Mouse (Mus musculus) embryo, embryonic 10 days (tissue): ENCODE measurements around the gene Acaca.
"Not testable (repeated sequence)": the region's sequence is repeated elsewhere in the genome, so short reads cannot be mapped to it uniquely, and the experiment has no call there.

Experiments
- DNase-seq: peaks from one replicate; pipeline ENCODE4 v3.0.0-alpha.2; 2015; ENCODE audit warnings: low spot score

The Acaca gene

DNA sequence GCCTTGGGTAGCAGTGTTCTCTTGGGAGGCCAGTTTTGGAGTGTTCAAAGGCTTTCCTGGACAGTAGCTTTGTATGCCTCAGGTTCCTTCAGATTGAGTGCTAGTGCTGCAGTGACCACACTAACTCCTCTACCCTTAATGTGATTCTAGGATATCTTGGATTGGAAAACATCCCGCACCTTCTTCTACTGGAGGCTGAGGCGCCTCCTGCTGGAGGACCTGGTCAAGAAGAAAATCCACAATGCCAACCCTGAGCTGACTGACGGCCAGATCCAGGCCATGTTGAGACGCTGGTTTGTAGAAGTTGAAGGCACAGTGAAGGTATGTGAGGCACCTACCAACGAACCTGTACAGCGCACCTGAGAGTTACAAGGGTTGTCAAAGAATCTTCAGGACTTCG is 262.6 kb downstream of the Acaca start:
- not testable (repeated sequence) for DNase-seq

DNA sequence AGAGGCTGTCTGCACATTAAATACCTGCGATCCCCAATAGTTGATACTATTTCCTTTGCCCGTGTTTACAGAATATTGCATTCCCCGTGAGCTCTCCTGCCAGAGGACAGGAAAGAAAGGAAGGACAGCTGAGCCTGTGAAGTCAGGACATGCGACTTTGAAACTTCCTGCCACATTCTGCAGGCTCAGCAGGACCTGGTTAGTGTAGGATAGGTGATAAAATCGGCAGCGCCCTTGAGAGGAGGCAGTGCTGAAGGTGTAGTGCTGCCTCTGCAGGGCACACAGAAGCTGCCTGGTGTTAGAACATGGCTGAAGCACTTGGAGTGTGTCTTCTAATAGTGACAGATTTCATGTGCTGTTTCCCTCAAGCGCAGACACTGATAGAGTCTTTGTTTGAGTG is 264.1 kb downstream of the Acaca start:
- DNase-seq: no peak

DNA sequence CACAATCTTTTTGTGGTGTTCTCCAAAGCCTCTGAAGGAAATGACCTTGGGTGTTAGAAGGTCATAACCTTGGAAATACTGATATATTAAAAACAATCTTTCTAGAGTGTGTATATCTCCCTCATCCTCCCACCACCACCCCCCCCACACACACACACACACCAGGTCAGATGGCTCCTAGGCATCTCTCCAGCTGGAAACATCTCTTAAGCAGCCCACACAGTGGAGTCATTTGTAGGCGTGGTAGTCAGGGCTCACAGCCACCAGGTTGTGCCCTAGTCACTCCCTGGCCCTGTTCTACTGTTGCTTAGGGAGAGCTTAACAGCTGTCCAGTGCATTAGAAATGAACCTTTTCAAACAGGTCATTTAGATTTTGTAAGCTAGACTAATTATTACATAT is 265.5 kb downstream of the Acaca start:
- DNase-seq: no peak

DNA sequence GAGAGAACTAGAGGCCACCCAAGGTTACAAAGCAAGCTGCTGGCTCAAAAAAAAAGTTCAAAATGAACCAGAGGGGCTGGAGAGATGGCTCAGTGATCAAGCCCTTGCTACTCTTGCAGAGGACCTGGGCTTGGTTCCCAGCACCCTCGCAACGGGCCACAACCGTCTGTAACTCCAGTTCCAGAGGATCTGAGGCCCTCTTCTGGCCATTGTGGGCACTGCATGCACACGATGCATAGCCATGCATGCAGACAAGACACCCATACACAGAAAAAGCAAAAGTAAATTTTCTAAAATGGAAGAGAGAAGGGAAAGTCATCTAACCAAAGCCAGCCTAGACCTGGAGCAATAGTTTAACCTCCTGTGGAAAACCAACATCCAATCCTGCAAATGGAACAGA is 277.3 kb downstream of the Acaca start:
- no peak for DNase-seq

DNA sequence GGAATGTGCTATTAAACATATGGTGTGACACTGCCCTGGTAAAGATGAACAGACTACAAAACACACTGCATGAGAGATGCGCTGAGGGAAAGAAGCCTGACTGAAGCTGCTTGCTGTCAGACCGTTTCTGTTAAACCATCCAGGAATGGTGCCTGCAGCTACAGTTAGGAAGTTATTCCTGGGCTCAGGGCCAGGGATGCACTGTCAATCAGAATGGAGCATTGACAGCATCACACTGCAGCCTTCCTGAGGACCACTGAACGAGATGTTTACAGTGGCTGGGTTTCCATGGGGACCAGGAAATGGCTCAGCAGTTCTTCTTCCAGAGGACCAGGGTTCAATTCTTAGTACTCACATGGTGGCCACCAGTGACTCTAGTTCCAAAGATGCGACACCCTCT is 280.9 kb downstream of the Acaca start:
- no peak for DNase-seq

DNA sequence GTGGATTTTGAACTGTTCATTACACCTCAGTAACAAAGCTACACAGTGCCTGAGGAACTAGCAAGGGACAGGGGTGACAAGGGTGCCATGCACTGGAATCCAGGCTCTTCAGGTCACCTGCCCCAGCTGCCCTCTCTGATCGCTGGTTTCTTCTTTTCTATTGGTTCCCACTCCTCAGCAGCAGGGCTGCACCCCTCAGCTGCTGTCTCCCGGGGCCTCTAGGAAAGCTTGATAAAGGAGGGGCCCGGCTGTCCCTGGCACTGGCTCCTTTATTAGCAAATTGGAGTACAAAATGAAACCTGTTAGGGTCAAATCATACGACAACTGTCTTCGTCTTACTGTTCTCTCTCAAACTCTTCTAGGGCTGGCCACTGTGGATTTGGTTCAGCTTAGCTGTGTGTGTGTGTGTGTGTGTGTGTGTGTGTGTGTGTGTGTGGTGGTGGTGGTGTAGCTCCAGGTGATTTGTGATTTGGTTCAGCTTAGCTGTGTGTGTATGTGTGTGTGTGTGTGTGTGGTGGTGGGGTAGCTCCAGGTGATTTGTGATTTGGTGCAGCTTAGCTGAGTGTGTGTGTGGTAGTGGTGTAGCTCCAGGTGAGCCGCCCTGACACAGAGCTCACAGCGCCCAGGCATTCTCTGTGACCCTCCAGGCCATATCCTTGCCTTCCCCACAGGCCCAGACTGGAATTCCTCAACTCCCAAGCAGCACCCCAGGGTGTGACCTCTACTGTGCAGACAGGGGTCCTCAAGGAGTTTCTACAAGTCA is 281.6 kb downstream of the Acaca start:
- DNase-seq: no peak

DNA sequence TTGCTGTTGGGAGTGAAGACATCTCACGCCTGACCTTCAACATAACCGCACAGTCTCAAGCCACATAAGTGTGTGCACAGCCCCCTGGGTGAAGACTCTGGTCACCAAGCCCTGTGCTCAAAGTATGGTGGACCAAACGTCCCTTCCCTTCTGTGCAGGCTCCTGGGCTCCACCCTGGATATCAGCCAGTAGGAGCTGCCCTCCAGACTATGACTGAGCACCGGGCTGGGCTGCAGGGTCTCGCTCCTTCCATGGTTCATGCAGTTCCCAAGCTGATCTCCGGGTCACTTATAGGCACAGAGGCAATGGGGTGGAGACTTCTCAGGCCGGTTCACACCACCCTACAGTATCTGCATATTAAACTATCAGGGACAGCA is 282.2 kb downstream of the Acaca start:
- DNase-seq: no peak

DNA sequence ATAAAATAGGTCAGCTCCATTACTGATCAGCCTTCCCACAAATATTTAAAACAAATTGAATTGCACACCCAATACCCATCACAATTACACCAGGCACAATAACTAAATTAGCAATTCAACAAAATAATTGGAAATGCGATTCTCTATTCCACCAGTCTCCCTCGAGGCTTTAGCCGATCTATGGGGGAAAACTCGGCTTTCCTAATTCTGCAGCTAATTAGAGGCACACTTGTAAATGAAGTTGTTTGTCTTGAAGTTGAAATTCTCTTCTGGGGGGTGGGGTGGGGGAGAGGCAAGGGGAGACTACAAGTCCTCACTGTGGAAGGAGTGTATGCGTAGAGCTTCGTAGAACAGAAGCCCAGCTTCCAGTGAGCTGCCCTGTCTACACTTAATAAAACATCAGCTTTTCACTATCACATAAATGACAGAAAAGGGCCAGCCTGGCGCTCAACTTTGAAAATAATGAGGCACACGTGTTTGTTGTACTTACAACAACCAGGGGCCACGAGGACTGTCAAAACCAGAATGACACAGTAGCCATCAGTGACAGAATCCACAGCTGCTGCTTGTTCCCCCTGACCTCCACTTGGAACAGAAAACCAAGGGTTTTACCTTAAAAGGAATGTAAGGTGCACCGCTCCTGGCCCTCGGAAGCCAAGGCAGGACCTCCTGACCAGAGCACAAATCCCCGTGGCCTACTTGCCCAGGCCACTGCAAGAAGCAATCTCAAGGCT is 282.9 kb downstream of the Acaca start:
- DNase-seq: peak; percentile 33

DNA sequence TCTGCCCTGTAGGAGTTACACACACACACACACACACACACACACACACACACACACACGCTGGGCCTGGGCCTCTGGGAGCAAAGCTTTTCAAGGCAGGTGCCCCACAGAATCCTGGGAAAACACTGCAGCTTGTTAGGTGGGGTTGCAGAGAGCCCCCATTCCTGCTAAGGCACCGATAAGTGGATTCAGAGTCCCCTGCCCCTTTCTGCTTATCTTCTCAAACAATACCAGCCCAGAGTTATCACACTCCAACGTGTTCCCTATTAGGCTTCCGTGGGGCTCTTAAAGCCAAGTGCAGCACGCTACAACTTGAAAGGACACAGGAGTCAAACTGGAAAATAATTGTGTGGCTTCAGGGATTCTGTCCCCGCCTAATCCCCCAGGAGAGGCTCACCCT is 283.6 kb downstream of the Acaca start:
- DNase-seq: no peak

DNA sequence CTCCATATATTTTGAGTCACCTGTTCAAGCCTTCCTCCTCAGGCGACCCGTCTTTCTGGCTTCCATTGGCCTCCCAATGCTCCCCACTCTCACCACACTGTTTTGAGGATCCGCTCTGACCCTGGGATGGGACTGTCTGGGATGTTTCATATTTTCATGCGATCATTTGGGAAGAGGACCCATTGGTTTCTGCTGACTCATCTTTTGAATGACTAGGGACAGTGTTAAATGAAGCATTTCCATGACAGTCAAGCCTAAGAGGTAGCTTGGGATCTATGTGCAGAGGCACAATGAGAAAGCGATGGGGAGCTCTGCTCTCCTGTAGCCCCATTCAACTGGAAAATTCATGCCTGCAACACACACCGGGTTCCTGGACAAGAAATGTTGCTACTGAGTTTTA is 291.3 kb downstream of the Acaca start:
- no peak for DNase-seq

DNA sequence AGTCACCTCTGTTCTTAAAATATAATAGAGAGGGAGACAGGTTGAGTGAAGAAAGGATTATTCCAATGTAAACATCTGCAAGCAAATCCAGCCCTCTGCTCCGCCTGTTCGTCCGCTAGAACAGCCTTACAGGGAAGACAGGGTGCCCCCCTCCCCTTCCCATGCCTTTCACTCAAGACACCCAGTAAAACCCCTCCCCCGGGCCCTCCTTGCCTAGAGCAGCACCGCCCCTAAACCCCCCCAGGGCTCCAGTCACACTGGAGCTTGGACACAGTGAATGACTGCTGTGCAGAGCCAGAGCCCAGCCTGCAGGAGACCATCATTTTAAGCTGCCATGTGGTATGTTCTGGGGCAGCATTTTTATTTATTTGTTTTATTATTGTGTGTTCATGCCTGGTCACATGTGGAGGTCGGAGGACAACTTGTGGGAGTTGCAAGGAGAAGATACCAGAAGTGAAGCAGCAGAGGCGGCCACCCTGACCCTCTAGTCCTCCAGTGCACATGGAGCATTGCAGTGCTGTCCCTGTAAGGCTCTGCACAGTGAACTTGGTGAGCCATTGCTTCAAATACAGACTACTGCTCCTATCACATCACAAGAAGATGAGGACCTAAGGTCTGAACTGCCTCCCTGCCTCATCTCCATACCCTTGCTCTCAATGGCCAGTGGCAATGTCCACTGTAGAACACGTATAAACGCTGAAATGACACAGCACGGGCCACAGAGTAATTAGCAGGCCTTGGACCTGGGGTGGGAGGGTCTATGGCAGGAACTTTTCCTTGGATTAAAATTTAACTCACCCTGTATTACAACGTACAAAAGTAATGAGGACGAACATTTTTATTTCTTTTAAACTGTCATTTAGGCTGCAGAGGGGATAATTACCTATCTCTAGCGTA is 296.5 kb downstream of the Acaca start:
- no peak for DNase-seq

DNA sequence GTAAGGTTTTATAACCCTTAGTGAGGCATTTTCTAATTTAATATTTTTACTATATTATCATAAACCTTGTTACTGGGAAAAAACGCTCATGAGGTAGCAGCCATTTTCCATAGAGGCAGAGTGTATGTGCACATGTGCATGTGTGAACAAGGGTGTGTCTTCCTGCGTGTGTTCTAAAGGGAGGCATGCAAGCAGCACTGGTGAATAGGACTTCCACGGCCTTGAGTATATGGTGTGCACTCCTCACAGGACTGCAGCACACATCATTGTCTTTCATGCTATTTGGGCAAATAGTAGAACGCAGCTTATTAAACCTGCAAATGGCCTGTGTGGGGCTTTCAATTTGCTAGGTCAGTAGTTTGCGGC is 297.1 kb downstream of the Acaca start:
- DNase-seq: no peak

DNA sequence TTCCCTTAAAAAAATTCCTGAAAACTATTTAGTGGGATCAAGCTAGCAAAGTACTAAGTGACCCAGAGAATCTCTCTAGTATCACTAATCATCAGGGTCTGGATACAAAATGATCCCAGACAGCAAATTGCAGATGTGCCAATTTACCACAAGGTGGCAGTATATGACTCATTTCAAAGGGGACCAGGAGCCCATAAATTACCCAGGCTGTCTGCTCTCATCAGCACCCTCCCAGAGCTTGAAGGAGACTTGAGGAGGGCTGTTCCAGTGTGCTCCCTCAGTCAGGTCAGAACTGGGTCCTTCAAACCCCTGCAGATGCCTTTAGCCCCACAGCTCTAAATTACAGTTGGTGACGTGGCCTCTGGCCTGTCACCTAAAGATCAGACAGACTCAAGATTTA is 300.1 kb downstream of the Acaca start:
- peak; percentile 81 for DNase-seq

DNA sequence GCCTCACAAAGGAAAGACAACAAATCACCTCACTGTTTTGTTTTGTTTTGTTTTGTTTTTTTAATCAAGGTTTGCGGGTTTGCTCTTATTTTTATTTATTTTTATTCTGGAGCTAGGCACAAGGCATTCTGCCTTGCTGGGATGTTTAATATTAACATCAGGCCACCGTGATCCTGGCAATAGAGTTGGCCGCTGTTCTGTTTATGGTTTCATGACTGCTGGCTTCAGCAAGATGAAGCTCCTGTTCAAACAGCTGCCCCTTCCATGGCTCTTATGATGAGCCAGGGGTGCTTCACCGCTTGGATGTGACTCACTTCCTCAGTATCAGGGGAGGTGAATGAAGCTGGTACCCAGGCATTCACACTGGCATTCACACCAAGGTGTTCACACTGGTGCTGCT is 300.9 kb downstream of the Acaca start:
- DNase-seq: no peak

DNA sequence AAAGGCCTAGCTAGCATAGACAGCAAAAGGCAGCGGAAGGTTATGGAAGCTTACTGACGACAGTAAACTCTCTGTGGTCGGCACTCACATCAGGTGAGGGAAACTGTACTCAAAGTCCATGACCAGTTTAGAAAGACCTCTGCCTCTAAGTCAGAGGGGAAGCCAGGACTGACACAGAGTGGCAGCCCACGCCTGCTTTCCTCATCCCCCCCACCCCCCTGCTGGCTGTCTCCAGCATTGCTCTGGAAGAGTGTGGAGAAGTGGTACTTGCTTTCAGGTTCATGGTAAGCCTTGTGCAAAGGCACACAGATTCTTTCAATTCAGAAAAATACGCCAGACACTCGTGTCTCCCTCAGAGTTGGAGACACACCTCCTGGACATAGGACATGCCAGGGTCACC is 305.4 kb downstream of the Acaca start:
- no peak for DNase-seq

DNA sequence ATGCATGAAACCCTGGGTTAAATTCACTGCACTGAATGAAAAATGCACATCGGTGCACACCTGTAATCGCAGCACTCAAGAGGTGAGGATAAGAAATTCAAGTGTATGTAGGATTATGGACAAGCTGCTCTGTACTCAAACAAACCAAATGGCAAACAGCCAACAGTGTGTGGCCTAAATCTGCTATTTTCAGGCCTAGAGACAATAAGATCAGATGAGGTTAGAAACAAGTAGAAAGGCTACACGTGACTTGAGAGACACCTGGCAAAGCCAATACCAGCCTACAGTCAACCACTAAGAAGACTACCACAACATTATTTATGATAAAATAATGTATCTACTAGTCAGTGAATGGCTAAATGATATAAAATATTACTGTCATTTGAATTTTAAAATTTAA is 310.9 kb downstream of the Acaca start:
- no peak for DNase-seq

DNA sequence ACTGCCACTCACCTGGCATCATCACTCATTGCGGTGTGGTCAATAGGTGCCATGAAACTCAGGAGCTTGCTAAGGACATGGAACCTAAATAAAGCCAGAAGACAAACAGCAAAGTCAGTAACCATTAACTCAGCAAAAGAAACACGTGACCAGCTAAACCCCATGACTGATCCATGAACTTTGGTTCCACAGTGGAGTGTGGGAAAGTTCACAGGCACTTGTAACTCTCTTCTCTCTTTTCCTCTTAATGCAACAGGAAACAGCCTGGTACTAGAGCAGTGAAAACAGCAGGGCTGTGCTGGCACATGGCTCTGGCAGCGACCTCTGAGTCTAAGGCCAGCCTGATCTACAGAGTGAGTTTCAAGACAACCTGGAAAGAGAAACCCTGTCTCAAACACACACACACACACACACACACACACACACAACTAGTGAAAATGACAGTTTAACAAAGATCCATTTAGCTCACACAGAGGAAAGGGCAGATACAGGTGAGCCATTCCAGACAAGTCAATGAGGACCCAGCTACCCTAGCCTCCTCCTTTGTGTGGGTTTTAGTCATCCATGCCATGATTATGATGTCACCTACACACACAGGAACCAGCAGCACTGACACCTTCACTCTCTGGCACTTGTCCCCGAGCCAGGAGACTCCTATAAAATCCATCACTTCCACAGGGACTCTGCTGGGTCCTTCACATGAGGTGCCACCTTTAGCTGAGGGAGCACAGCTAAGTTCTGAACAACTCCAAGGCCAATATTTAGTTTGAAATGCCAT is 313.3 kb downstream of the Acaca start:
- no peak for DNase-seq
